ENCODE assay signal across 11 mouse cellular contexts in genomic region chr2:118749341-118749884, GRCm38 (mm10). TPM values are rescaled to one million over a fixed set of nuclear protein-coding genes. Genes with fewer than 3 reads are reported as not detected.
DNase-seq lines count a peak whose midpoint lies in the region; ATAC-seq lines count a peak whose summit lies in the region.
"Had no signal": no experiment of that assay in that cellular context is flagged by ENCODE, and none has a peak within 500 bp of the region (broad histone marks: within the 10 kb centered on the region; RNA-seq: fewer than 3 reads in every experiment).

No protein-coding gene starts in this region.

- peaks cover 8% of the 10 kb centered on the region for H3K27me3 ChIP-seq in embryonic facial prominence, embryonic 13.5 days
- peaks cover 2% of the 10 kb centered on the region; the same call in 1 of the 2 replicates for H3K27me3 ChIP-seq in hindbrain, embryonic 14.5 days (ENCODE audit: control insufficient read depth, insufficient read depth, low read length)
- H3K27me3 ChIP-seq in midbrain, embryonic 15.5 days (replicated peaks), result no peaks in the 10 kb centered on the region
- H3K27me3 ChIP-seq: Patski had no signal

- no peaks in the 10 kb centered on the region for H3K36me3 ChIP-seq in embryonic facial prominence, embryonic 13.5 days
- H3K36me3 ChIP-seq in hindbrain, embryonic 14.5 days (replicated peaks; ENCODE audit: control insufficient read depth, insufficient read depth), result no peaks in the 10 kb centered on the region
- no peaks in the 10 kb centered on the region for H3K36me3 ChIP-seq in midbrain, embryonic 15.5 days (replicated peaks)

- DNase-seq in heart, adult 18-20 months, result peak; percentile 58 to 82
- no peak for DNase-seq in heart, postnatal 36 days
- no peak for DNase-seq in hindbrain, embryonic 14.5 days (ENCODE audit: low spot score)
- no peak for DNase-seq in layer of hippocampus, postnatal 25 days (ENCODE audit: extremely low spot score in 1 of 2, low spot score in 1 of 2)
- DNase-seq in T-cell, adult 2 months (ENCODE audit: low spot score), result no peak
- DNase-seq in kidney, postnatal 10 days, result no peak
- DNase-seq: left cerebral cortex, postnatal 4 days had no signal

- ATAC-seq in embryonic facial prominence, embryonic 13.5 days (ENCODE audit: insufficient number of reproducible peaks, insufficient read depth, low FRiP score, low TSS enrichment, low read depth), result no peak
- no peak for ATAC-seq in hindbrain, embryonic 14.5 days (ENCODE audit: low FRiP score)
- no peak for ATAC-seq in midbrain, embryonic 15.5 days (replicated peaks)
- ATAC-seq: Patski had no signal

- no peak overlapping the region for H3K27ac ChIP-seq in embryonic facial prominence, embryonic 13.5 days
- H3K27ac ChIP-seq in hindbrain, embryonic 14.5 days, result no peak overlapping the region
- no peak overlapping the region for H3K27ac ChIP-seq in midbrain, embryonic 15.5 days

- H3K4me3 ChIP-seq in embryonic facial prominence, embryonic 13.5 days, result no peak overlapping the region
- no peak overlapping the region for H3K4me3 ChIP-seq in hindbrain, embryonic 14.5 days (replicated peaks; ENCODE audit: low read length)
- no peak overlapping the region for H3K4me3 ChIP-seq in midbrain, embryonic 15.5 days
- H3K4me3 ChIP-seq: erythroblast, embryonic 14.5 days had no signal

- intact Hi-C loops in heart, postnatal 36 days (cut with DNase I), result loop anchor here (5.0 kb wide), 2 partner anchors 202 to 798 kb away; partner anchors contain the start of genes Bmf, Chp1 and Exd1

- H3K9ac ChIP-seq in embryonic facial prominence, embryonic 13.5 days, result peak overlapping the region; percentile 17; the same call in 1 of the 2 replicates
- peak overlapping the region; percentile 24 for H3K9ac ChIP-seq in hindbrain, embryonic 14.5 days
- H3K9ac ChIP-seq in midbrain, embryonic 15.5 days, result 0 out of 2 replicates have a peak overlapping the region, but pooled peaks have one; percentile 0

- H3K9me3 ChIP-seq in embryonic facial prominence, embryonic 13.5 days, result no peaks in the 10 kb centered on the region
- H3K9me3 ChIP-seq in hindbrain, embryonic 14.5 days (ENCODE audit: control insufficient read depth, low read length), result no peaks in the 10 kb centered on the region
- no peaks in the 10 kb centered on the region for H3K9me3 ChIP-seq in midbrain, embryonic 15.5 days

- H3K4me1 ChIP-seq in embryonic facial prominence, embryonic 13.5 days, result peaks cover 56% of the 10 kb centered on the region
- H3K4me1 ChIP-seq in hindbrain, embryonic 14.5 days (replicated peaks; ENCODE audit: control insufficient read depth, insufficient read depth, low read length), result peaks cover 47% of the 10 kb centered on the region
- H3K4me1 ChIP-seq in midbrain, embryonic 15.5 days, result peaks cover 48% of the 10 kb centered on the region

- WGBS in embryonic facial prominence, embryonic 13.5 days, result 36% methylated on average over 10 of the region's 10 CpGs
- WGBS in hindbrain, embryonic 14.5 days, result 13% methylated on average over 10 of the region's 10 CpGs
- WGBS in midbrain, embryonic 15.5 days, result 15% methylated on average over 10 of the region's 10 CpGs

- peak overlapping the region; percentile 10; the same call in 1 of the 2 replicates for H3K4me2 ChIP-seq in embryonic facial prominence, embryonic 13.5 days
- H3K4me2 ChIP-seq in hindbrain, embryonic 14.5 days (replicated peaks), result peak overlapping the region; percentile 24
- H3K4me2 ChIP-seq in midbrain, embryonic 15.5 days, result peak overlapping the region; percentile 13

RNA-seq across cellular contexts. Expression of gene Inafm2, which starts 3.9 kb away (rescaled TPM):
- total RNA-seq in heart, adult 18-20 months (2021), result 10 to 100 TPM; 31.3 to 35.1 TPM
- total RNA-seq in heart, postnatal 36 days (2021), result 10 to 100 TPM; 27.2 to 29.6 TPM
- polyA plus RNA-seq in embryonic facial prominence, embryonic 13.5 days (2015; fragmentation: Nextera tagmentation; extraction: Ambion mirVana), result 12.7 and 13.1 TPM in 2 replicates
- 29.5 and 30.6 TPM in 2 replicates for polyA plus RNA-seq in hindbrain, embryonic 14.5 days (2014; fragmentation: Nextera tagmentation; extraction: Ambion mirVana)
- 20.5 and 21.6 TPM in 2 replicates for polyA plus RNA-seq in midbrain, embryonic 15.5 days (2015; fragmentation: Nextera tagmentation; extraction: Ambion mirVana)
- total RNA-seq in layer of hippocampus, postnatal 25 days (2021), result 10 to 100 TPM; 58.3 to 64.5 TPM

RNA-seq across cellular contexts. Expression of gene Ccdc9b, which starts 13.0 kb away (rescaled TPM):
- 10 to 100 TPM; 20.8 to 25.7 TPM for total RNA-seq in heart, adult 18-20 months (2021)
- 10 to 100 TPM; 24.1 to 28.3 TPM for total RNA-seq in heart, postnatal 36 days (2021)
- polyA plus RNA-seq in embryonic facial prominence, embryonic 13.5 days (2015; fragmentation: Nextera tagmentation; extraction: Ambion mirVana), result 0.83 and 0.91 TPM in 2 replicates
- polyA plus RNA-seq in hindbrain, embryonic 14.5 days (2014; fragmentation: Nextera tagmentation; extraction: Ambion mirVana), result 0.48 and 0.87 TPM in 2 replicates
- 1.3 and 2.1 TPM in 2 replicates for polyA plus RNA-seq in midbrain, embryonic 15.5 days (2015; fragmentation: Nextera tagmentation; extraction: Ambion mirVana)
- total RNA-seq in layer of hippocampus, postnatal 25 days (2021), result 1 to 10 TPM; 4.9 to 6.7 TPM
- polyA plus RNA-seq: erythroblast, embryonic 14.5 days had no signal

RNA-seq across cellular contexts. Expression of gene Plcb2, which starts 21.2 kb away (rescaled TPM):
- total RNA-seq in heart, adult 18-20 months (2021), result 1 to 10 TPM; 1.4 to 2.6 TPM
- 1 to 10 TPM; 1.9 to 2.7 TPM for total RNA-seq in heart, postnatal 36 days (2021)
- polyA plus RNA-seq in embryonic facial prominence, embryonic 13.5 days (2015; fragmentation: Nextera tagmentation; extraction: Ambion mirVana), result 0.47 and 0.55 TPM in 2 replicates
- polyA plus RNA-seq in hindbrain, embryonic 14.5 days (2014; fragmentation: Nextera tagmentation; extraction: Ambion mirVana), result 0.54 and 0.69 TPM in 2 replicates
- polyA plus RNA-seq in midbrain, embryonic 15.5 days (2015; fragmentation: Nextera tagmentation; extraction: Ambion mirVana), result 0.43 and 0.71 TPM in 2 replicates
- 1 to 10 TPM; 2.0 to 2.4 TPM for total RNA-seq in layer of hippocampus, postnatal 25 days (2021)

RNA-seq across cellular contexts. Expression of gene Phgr1, which starts 23.2 kb away (rescaled TPM):
- not detected for total RNA-seq in heart, adult 18-20 months (2021)
- not detected for total RNA-seq in heart, postnatal 36 days (2021)
- polyA plus RNA-seq in embryonic facial prominence, embryonic 13.5 days (2015; fragmentation: Nextera tagmentation; extraction: Ambion mirVana), result 2.0 TPM in 1 of 2 replicates, not detected in the other
- not detected in 2 replicates for polyA plus RNA-seq in hindbrain, embryonic 14.5 days (2014; fragmentation: Nextera tagmentation; extraction: Ambion mirVana)
- not detected in 2 replicates for polyA plus RNA-seq in midbrain, embryonic 15.5 days (2015; fragmentation: Nextera tagmentation; extraction: Ambion mirVana)
- not detected for total RNA-seq in layer of hippocampus, postnatal 25 days (2021)
- total RNA-seq: left cerebral cortex, postnatal 4 days had no signal
- polyA plus RNA-seq: erythroblast, embryonic 14.5 days; Patski had no signal

RNA-seq across cellular contexts. Expression of gene Disp2, which starts 30.1 kb away (rescaled TPM):
- under 1 TPM in 1 of 2 experiments, not detected in 1; 0.07 TPM for total RNA-seq in heart, adult 18-20 months (2021)
- under 1 TPM; 0.03 to 0.06 TPM for total RNA-seq in heart, postnatal 36 days (2021)
- 0.34 and 0.51 TPM in 2 replicates for polyA plus RNA-seq in embryonic facial prominence, embryonic 13.5 days (2015; fragmentation: Nextera tagmentation; extraction: Ambion mirVana)
- polyA plus RNA-seq in hindbrain, embryonic 14.5 days (2014; fragmentation: Nextera tagmentation; extraction: Ambion mirVana), result 65.8 and 79.2 TPM in 2 replicates
- 65.5 and 75.2 TPM in 2 replicates for polyA plus RNA-seq in midbrain, embryonic 15.5 days (2015; fragmentation: Nextera tagmentation; extraction: Ambion mirVana)
- total RNA-seq in layer of hippocampus, postnatal 25 days (2021), result 100 to 1,000 TPM; 255 to 263 TPM
- polyA plus RNA-seq: erythroblast, embryonic 14.5 days had no signal

Comparison
In these comparisons a context has a peak if more than half of its experiments do, and no peak if none do; other contexts are left out.
1. DNase-seq: peak in heart, adult 18-20 months (2 of 2); none in heart, postnatal 36 days (0 of 2), hindbrain, embryonic 14.5 days (single experiment), layer of hippocampus, postnatal 25 days (0 of 2), T-cell, adult 2 months (single experiment) and kidney, postnatal 10 days (single experiment).
2. Peak in every context shown above with its lines, with median percentiles within 50 percentile points of each other: H3K4me2 ChIP-seq and H3K9ac ChIP-seq.